Mouse (Mus musculus) brain, embryonic 18.5 days (tissue): ENCODE measurements around the gene Dnhd1.
A peak's percentile ranks its signal among the peaks of the same experiment; 100 is the strongest.
"Not testable (repeated sequence)": the region's sequence is repeated elsewhere in the genome, so short reads cannot be mapped to it uniquely, and the experiment has no call there.

ENCODE experiments used
- DNase-seq: peaks from one replicate; pipeline ENCODE4 v3.0.0-alpha.2; 2012; ENCODE audit warnings: low read depth, low spot score

The Dnhd1 gene

DNA sequence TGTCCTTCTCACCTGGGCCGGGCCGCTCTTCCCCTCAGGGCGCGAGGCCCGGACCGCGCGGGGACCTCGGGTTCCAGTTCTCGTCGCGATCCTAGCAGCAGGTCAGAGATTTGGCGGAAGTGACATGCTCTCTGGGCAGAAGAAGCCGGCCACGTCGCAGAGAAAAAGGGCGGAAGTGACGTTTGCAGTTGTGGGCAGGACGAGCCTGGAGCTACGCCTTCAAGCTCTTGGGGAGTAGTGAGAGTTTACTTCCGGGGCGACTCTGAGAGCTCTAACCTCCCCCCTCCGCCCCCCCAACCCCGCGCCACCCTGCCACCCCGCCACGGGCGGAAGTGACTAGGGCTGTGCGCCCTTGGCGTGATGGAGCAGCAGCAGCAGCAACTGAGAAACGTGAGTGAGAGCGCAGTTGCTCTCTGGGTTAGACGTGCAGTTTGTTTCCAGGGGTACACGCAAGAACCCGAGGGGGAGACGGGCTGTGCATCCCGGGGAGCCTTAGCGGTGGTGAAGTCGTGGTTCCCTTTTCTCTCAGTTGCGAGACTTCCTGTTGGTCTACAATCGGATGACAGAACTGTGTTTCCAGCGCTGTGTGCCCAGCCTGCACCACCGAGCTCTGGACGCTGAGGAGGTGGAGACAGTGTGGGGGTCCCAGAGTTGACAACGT lies 10.3 kb upstream of the Dnhd1 start, which contains the start of the genes Arfip2 and Gm45799:
Gene Arfip2 (minus strand): TSS at position 184 of the 661 bp plus-strand sequence.
Gene Gm45799 (plus strand): TSS at position 320 of the 661 bp plus-strand sequence.
- DNase-seq = peak; percentile 96

DNA sequence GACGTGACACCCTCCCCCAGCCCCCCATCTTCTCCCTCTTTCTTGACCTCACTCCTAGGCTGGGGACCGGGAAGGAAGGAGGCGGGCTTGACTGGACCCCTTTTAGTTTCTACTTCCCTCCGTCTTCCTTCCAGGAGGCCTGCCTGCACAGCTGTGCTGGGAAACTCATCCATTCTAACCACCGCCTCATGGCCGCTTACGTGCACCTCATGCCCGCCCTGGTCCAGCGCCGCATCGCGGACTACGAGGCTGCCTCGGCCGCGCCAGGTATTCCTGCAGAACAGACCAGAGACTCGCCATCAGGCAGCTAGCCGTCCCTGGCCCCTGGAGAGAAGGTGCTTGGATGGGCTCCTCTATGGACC lies 9.8 kb upstream of the Dnhd1 start:
- DNase-seq = no peak

DNA sequence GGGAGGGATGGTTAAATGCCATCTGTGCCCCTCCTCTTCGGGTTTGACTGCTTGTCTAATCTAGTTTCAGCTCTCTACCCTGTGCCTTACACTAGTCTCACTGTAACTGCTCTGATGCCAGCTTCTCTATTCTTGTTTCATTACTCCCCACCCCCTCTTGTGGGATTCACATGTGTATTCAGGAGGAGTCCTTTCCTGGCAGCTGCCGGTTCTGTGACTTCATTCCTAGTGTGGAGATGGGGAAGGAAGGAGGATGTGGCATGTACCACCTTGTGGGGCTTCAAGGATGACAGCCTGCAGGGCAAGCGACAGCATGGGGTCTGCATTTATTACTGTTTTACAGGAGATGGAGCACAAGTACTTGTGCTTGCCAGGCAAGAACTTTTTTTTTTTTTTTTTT lies 8.7 kb upstream of the Dnhd1 start:
- no peak for DNase-seq

DNA sequence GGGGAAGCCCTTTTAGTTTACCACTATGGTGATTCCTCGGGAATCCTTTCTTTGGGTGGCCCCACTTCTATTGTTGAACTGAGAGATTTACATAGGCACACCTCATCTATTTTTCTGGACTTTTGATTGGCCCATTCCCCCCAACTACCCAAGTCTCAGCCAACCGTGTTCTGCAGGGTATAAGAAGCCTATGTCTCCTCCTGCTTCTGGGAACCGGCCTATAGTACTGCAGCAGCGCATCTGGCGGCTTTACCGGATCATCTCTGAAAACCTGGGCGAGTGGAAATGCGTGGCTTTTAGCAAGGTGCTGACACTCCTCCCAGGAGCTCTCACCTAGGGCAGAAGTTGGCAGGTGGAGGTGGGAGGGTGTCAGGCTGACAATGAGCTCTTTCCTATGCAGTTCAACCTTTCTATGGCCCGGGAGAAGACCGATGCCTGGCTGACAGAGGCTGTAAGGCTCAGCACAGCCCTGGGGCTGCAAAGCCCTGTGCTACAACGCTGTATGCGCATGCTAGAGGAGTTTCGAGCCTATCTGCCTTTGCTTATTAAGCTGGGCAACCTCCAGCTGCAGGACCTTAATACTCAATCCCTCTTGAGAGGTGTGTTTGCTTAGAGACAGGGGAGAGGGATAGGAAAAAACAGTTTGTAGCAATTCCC lies 35.0 kb downstream of the Dnhd1 start:
- no peak for DNase-seq

DNA sequence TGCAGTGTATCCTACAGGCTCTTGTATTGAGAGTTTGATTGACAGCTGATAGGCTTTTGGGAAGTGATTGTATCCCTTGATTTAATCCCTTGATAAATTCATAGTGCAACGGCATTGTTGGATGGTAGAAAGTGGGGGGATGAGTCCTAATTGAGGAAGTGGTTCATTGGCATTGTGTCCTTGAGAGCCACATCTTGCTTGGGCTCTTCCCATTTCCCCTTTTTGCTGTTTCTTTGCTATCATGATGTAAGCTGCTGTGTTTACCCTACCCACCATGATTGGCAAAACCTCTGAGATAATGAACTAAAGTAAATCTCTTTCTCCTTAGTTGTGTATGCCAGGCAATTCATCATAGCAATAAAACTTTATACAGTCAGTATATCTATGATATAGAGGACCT lies 40.2 kb downstream of the Dnhd1 start:
- no peak for DNase-seq

DNA sequence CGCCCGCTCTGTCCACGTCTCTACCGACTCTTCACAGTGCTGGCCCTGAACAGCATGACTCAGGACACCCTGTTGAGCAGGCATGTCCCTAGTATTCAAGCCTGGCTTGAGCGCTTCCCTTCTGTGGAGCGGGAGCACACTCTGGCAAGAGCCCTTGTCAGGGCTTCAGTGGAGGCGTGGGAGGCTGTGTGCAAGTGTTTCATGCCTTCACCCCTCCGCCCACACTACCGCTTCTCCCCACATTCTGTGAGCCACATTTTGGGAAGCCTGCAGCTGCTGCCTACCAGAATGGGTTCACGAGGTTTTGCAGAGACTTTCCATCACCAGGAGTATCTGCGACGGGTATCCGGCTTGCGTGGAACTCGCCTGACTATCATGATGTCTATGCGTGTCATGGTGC lies 52.6 kb downstream of the Dnhd1 start:
- DNase-seq = no peak

DNA sequence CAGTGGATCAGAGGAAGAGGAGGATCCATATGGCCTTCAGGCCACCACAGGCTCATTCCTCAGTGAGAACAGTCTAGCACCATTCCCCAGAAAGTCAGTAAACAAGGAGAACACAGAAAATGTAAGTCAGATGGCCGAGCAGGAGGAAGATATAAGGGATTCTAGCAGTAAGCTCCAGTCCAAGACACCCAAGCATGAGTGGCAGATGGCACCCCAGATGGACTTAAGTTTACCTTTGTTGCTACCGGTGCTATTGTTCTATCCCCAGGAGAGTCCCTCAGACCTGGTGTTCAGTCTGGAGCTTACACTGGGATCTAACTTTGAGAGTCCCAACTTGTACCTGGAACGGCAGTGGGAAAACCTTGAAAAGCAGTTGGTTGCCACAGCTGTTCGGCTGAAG lies 53.2 kb downstream of the Dnhd1 start:
- no peak for DNase-seq

DNA sequence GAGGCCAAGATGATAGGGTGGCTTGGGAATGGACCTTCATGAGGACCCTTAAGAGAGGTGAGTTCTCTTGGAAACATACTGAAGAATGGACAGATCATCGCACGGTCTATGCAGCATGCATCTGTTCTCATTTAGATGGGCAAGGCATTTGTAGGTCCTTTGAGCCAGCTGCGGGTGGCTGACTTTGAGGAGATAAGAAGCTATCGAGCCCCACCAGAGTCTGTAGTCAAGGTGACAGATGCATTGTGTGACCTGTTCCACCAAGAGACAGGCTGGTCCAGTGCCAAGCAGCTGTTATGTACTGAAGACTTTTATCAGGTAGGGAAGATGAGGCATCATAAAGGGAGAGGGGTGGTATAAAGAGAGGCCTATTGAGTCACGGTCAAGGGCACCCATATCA lies 58.1 kb downstream of the Dnhd1 start:
- no peak for DNase-seq

DNA sequence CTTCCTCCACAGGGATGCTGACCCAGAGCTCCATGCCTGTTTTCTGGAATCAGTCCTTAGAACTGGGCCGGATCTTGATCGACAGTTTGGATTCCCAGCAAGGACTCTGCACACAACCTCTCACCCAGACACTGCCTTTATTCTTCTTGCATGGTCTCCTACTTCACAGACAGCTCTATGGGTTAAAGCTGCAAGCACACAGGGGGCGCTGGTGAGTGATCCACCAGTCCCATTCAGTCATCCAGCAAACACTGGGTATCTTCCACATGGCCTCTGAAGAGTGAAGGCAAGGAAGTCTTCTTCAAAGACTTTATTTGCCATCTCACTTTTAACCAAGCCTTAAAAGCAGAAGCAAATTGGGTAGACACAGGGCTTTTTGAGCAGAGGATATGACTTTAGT lies 64.7 kb downstream of the Dnhd1 start:
- no peak for DNase-seq

DNA sequence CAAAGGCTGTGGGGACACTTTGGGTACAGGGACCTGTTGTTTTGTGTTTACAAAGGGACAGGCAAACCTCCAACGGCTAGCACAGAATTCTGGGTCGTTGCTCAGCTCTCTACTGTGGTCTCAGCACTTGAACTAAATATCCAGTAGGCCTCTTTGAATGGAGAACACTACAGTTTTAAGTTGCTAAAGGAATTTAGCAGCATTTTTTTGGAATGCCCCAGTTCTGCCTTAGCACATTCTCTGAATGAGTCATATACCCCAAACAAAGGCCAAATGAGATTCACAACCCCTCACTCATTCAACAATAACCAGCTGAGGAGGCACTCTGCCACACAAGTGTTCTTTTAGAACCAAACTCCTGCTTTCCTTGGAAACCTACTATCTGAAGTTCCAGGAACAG lies 71.3 kb downstream of the Dnhd1 start:
- no peak for DNase-seq

DNA sequence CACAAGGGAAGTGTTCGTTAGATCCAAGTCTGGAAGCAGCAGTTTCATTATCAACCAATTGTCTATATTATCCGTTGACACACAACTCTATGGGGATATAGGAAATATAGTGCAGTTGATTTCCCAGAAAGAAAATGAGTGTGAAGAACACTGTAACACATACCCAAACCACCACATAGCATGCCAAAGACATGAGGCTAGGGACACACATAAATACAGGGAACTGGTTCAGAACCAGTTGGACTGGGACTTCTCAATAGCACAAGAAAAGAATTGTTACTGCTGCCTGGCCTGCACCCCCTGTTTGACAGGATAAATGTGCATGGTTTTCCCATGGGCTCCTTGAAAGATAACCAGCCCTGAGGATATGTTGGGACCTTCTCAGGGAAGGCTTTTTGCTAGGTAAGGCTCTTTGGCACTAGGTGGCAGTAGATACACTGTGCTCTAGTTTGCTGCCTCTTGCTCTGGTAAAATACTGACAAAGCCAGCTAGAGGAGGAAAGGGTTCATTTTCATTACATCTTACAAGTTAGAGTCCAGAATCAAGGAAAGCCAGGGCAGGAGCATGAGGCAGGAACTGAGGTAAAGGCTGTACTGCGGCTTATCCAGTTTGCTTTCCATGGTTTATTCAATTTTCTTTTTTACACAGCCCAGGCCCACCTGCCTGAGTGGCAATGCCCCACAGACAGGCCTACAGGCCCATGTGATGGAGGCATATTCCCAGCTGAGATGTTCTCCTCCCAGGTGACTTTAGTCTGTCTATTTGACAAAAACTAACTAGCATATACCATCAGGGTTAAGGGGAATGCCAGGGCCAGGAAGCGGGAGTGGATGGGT lies 75.7 kb downstream of the Dnhd1 start:
- no peak for DNase-seq

DNA sequence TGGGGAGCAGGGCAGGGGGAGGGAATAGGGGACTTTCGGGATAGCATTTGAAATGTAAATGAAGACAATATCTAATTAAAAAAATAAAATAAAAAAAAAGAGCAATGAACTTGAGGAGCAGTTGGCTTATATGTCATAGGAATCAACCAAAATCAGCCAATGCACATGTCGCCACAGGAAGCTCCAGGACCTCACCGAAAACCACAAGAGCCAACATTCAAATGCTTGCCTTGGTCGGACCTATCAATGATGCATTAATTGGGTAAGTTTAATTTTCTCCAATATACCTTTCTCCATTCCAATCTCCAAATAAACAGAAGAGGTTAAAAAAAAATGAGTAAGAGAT lies 76.3 kb downstream of the Dnhd1 start:
- no peak for DNase-seq

DNA sequence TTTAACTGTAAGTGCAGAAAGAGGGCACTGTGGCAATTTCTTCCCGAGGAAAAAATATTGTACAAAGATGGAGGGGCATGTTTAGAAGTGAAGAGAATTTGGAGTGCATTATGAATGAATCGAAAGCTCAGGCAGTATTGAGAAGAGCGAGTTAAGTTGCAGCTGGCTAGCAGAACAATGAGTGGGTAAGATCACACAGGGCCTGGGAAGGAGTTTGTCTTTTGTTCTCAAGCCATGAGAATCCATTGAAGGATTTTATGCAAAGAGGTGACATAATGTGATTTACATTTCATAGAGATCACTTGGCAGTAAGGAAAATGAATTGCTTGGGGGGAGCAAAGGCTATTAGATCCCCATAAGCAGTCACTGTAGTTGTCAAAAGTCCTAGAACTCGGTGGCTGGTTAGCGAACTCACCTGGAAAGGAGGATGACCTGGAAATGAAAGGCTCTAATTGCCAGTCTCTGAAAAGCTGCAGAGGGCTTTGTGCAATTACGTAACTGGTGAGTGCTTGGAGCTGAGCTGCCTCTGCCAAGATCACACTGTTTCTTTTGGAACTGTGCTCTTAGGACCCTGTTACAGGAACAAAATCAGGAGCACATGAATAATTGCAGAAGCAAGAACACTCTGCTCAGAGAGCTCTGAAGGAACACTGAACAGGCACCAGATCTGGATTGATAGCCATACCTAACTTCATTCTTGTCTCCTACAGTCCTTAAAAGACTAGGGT lies 78.2 kb downstream of the Dnhd1 start:
- no peak for DNase-seq

DNA sequence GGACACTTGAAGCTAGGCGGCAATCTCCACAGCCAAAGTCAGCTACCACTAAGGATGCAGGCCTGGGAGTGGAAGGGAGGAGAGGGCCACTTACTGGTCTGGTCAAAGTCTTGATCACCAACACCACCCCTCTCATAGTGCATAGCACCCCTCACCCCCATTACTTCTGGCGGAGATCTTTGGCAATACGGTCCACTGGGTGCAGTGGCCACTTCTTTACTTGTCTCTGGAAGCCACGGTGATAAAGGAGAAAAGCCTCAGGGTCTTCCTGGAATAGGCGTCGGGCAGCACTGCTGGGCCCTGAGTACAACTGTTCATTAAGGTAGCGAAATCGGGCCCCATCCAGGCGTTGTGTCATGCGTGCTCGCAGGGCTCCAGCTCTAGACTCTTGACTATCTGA lies 83.2 kb downstream of the Dnhd1 start:
- DNase-seq = no peak

DNA sequence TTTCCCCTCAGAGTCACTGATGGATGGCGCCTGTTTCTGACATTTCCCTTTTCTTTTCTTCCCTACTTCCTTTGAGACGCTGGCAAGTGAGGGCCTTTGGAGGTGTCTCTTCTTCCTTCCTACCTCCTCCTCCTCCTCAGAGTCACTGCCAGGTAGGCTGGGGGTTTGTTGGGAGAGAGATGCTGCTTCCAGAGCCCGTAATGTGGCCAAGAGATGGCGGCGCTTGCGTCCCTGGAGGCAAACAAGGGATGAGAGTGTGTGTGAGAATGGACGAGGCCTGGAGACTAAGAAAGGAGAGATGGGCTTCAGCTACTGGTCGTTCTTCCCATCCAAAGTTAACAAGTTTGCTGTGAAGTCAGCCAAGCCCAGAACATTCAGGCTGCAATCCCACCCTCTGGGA lies 84.2 kb downstream of the Dnhd1 start:
- no peak for DNase-seq

DNA sequence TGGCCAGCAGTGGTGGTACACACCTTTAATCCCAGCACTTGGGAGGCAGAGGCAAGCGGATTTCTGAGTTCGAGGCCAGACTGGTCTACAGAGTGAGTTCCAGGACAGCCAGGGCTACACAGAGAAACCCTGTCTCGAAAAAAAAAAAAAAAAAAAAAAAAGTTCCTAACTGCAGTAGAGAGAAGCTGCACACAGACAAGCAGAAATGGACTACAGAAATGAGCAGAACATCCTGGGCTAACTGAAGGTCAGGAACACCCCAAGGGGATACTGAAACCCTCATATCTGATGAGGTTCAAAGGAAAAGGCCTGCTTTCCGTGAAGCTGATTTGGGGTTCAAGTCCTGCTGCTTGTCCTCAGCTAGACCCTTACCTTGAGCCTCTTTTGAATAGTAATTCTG lies 84.8 kb downstream of the Dnhd1 start:
- not testable (repeated sequence) for DNase-seq

DNA sequence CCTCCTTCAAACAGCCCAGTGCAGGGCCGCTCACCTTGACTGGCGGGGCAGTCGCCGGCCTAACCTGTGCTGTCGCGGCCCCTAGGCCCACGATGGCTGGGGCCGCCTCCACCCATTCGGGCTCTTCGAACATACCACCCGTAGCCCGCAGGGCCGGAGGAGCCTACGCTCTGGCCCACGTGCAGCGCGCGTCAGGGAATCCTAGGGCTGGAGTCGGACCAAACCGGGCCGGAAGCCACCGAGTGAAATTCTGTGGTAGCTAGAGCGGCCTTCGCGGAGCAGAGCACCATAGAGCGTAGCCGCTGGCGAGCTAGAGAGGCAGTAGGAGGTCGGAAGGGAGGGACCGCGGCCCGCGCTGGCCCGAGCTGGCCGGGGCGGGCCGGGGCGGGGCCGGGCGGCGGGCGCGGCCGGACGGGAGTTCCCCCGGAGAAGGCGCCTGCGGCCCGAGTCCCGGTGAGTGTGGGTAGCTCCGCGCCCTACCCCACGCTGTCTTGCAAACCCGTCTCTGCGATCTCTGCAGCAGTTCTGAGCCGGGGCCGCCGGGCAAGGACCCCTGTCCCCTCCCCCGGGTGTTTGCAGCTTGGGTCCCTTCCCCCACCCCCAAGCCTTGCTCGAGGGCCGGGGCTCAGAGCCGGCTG lies 85.8 kb downstream of the Dnhd1 start, which contains the start of gene Ilk:
Gene Ilk (plus strand): TSS at position 329 of the 638 bp plus-strand sequence.
- peak; percentile 56 for DNase-seq

DNA sequence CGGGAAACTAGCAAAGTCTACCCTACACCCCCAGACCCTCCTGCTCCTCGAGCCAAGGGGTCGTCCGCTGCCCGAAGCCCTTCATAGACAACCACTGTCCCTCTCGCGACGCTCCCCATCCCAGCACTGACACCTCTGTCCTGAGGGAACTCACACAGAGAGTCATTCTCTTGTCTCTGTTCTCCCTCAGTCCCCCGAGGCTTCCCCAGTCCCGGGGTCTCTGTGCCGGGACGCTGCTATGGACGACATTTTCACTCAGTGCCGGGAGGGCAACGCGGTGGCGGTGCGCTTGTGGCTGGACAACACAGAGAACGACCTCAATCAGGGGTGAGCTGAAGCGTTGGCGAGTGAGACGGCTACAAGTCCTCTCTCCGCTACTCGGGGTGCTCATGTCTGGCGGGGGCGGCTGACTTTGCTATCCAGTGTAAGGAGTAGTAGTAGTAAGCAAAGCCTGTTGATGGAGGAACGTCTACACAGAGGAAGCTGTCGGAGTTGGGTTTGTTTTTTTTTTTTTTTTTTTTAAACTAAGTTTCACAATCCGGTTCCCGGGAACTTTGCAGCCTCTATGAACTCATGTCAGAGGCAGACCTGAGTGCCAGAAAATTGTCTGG lies 86.4 kb downstream of the Dnhd1 start, which contains the start of gene Rrp8:
Gene Rrp8 (minus strand): TSS at position 475 of the 611 bp plus-strand sequence.
- no peak for DNase-seq

DNA sequence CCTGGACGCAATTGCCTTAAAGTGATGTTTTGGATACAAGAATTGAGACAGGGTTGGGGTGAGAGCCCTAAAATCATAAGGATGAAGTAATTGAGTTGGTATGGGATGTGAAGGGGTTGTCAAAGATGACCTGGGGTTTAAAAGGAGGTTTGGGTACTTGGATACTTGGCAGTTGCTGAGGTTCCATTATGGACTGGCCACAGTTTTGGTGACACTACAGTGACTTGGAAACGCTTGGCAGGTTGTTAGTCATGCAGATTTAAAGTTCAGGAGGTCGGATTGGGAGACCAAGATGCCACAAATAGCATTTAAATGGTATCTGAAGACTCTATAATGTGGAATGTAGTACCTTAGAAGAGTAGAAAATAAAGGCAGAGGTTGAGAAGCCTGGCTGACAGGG lies 87.0 kb downstream of the Dnhd1 start:
- DNase-seq = no peak

DNA sequence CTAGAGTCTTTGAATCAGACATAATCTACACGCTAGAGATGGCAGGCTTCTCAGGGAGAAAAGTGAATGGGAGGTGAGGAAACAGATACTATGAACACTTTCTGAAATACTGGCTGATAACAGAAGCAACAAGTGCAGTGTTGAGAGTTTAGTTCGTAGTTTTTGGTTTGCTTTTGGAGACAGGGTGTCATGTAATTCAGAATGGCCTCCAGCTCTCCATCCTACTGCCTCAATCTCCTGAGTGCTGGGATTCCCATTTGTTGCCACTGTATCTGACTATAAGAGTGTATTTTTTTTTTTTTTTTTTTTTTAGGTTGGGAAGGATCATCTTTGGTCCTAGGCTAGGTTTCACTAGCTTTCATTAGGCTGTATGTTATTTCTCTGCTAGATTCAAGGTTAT lies 87.7 kb downstream of the Dnhd1 start:
- no peak for DNase-seq

DNA sequence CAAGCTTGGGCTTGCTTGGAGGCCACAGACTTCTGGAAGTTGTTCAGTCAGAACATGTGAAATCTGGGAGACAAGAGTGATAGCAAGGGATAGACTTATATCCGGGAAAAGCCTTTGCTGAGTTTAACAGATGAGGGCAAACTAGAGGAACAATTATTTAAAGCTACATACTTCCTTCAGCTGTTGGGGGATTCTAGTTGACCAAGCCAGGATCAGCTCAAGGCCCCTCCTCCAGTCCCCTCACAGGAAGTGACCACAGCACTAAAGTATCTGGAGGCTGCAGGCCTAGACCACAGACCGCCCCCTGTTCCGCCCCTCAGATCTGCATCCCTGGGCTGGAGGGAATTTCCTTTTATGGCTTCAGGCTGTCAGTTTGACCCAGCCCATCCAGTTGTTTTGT lies 88.3 kb downstream of the Dnhd1 start:
- DNase-seq = no peak
